Mouse (Mus musculus) neutrophil, adult 83 days (primary cell): ENCODE data around the gene Ica1. TPM values are rescaled to one million over a fixed set of nuclear protein-coding genes. Genes with fewer than 3 reads are reported as not detected.

ENCODE experiments used
- total RNA-seq, 2 experiments: library from RNA; stranded (reverse); gene quantifications; one replicate each; pipeline ENCODE4 v1.2.4; 2023

Ica1 gene
- 10 to 100 TPM; 33.8 to 40.5 TPM for total RNA-seq

GRCm38 (mm10) chr6:8778296-8778649 lies at the start of gene Ica1:
Gene Ica1 (minus strand): TSS chr6:8778488.

Other genes with a start within 250 kb of the Ica1 start
- gene Nxph1, start 169.9 kb upstream of the Ica1 start, total RNA-seq = under 1 TPM in 1 of 2 experiments, not detected in 1; 0.13 TPM